Mouse (Mus musculus): ENCODE results near the gene Rorc.

- TF ChIP-seq KAT2A (IDR thresholded peaks at IDR 0.05; ENCODE audit: insufficient replicate concordance, low read length): no peak
- TF ChIP-seq CTCF (conservative IDR thresholded peaks at IDR 0.05 in 1 of 2, IDR thresholded peaks at IDR 0.05 in 1 of 2; ENCODE audit: low read depth in 2 of 2, low read length in 2 of 2): no peak
- no peak for TF ChIP-seq POLR2A (IDR thresholded peaks at IDR 0.05; ENCODE audit: low read depth, low read length)
Measured at GRCm38 (mm10) chr3:94413031-94413679, 40.6 kb downstream of the Rorc start, which contains the start of gene Tdrkh.
